Mouse (Mus musculus) G1E (cell line): Measurements from ENCODE around the gene Wrap73.

Experiments used
- CTCF ChIP-seq: IDR thresholded peaks from 2 replicates; pipeline ENCODE4 v1.5.1; 2012; ENCODE audit warnings: low read depth, low read length, inconsistent platforms, mixed read lengths
- GATA1 ChIP-seq: IDR thresholded peaks from 2 replicates; pipeline ENCODE4 v1.6.1; 2012; ENCODE audit warnings: borderline replicate concordance, low read length, inconsistent platforms, mixed read lengths
- POLR2AphosphoS5 ChIP-seq: IDR thresholded peaks from 2 replicates; pipeline ENCODE4 v1.6.1; 2012; ENCODE audit warnings: low read depth, low read length, inconsistent platforms; ENCODE audit not compliant: insufficient replicate concordance
- TAL1 ChIP-seq: conservative IDR thresholded peaks from 2 replicates; pipeline ENCODE4 v1.6.1; 2012; ENCODE audit warnings: low read depth, low read length, inconsistent platforms, mixed read lengths

DNA sequence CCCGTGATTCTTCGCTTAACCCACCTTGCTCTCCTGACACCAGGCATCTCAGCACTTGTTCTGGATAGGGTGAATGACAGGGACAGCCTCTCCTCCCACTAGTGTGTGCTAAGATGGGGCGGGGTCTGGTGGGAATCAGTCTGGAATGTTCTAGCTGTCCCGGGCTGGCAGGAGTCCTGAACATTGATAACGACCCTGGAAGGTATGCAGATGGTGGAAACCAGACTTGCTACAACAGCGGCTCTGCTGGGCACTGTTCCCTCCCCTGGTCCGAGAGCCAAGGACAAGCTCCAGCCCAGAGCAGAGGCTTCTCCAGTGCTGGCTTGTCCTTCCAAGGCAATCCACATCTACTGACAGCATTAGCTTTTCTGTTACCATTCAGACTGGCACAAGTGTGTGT lies 71.4 kb downstream of the Wrap73 start:
- no peak for TF ChIP-seq GATA1
- TF ChIP-seq CTCF, result no peak
- TF ChIP-seq POLR2AphosphoS5, result no peak
- no peak for TF ChIP-seq TAL1
